Mouse (Mus musculus): ENCODE results near the gene Gja4.

Gene Gja4

DNA sequence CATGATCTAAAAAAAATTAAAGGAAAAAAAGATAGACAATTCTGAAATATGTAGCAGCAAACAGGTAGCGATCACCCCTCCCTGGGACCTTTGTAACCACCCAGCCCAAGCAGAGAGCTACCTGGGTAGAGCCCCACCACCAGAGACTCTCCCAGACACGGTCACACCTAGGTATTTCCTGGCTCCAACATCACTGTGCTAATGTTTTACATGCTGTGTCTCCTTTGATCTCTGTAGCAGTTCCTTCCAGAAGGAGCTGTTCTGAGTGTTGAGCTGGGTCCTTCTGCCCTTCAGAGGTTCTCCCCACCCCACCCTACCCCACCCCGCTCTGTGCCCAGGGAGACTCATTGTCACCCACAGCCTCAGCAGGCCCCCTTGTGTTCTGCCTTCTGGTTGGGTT lies 9.8 kb upstream of the Gja4 start:
- DNase-seq = no peak

DNA sequence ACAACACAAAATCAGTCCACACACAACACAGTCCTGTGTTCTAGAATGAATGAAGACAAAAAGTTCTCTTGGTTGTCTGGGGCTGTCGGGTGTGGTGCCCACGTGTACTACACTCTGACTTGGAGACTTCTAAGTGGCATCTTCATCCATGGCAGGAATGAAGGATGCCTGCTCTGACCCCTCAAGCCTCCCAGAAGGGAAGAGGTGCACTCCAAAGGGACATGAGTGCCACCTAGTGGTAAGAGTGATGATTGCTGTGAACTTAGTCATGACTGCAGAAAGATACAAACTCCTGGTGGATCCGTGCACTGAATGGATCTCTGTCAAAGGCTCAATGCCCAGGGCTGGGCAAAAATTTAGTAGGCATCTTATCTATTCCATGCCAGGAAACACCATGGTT lies 5.8 kb upstream of the Gja4 start:
- peak; percentile 39 for DNase-seq

DNA sequence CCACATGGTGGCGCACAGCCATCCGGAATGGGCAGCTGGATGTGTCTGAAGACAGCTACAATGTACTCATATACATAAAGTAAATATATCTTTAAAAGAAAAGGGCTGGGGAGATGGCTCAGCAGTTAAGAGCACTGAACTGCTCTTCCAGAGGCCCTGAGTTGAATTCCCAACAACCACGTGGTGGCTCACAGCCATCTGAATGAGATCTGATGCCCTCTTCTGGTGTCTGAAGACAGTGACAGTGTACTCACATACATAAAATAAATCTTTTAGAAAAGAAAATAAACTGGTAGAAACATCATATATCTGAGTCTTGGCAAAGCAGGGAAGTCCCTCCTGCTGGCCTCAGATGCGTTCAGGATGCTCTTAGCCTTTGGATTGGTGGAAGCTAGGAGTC lies 3.3 kb upstream of the Gja4 start:
- DNase-seq = no peak

DNA sequence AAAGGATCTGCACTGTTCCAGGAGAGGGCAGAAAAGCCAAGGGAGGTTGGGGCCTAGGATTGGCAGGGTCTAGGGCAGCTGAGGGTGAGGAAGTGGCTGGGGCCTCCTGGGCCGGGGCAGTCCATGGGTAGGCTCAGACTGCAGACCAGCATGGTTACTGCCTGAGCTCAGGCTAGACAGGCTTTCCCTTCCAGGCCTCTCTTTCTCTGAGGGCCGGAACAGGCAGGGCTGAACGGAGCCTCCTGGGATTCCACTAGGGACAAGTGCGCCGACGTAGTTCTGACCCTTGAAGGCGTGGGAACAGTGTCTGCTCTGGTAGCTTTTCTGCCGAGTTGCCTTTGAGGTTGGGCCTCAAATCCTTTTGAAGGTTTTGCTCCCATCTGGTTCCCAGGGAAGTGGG lies 1.9 kb upstream of the Gja4 start:
- no peak for DNase-seq

DNA sequence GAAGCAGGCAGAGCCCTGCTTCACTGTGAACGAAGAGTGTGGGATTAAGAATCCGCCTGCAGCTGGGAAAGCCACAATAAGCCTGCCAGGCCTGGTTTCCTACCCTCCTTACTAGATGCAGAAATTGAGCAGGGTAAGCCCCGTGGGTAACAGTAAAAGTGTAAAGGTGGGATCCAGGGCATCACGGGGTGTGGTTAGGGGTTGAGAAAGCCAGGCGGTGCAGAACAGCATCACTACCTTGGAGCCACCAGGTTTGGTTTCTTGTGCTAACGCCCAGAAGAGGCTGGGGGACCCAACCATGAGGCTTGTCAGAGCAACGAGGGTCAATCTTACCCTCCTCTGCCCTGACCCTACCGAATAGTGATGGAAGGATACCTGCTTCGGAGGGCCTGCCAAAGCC lies 746 bp upstream of the Gja4 start:
- no peak for DNase-seq

DNA sequence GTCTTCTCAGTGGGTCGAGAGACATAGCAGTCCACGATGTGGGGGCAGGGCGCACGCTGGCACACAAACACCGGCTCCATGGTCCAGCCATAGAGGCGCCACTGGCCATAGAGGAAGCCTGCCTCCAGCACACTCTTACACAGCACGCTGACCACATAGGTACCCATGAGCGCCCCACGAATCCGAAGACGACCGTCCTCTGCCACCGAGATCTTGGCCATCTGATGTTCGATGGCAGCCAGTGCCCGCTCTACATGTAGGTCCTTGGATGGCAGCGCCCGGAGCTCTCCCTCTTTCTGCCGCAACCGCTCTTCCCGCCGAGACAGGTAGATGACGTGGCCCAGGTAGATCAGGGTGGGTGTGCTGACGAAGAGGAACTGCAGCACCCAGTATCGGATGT lies 1.5 kb downstream of the Gja4 start:
- DNase-seq = no peak

DNA sequence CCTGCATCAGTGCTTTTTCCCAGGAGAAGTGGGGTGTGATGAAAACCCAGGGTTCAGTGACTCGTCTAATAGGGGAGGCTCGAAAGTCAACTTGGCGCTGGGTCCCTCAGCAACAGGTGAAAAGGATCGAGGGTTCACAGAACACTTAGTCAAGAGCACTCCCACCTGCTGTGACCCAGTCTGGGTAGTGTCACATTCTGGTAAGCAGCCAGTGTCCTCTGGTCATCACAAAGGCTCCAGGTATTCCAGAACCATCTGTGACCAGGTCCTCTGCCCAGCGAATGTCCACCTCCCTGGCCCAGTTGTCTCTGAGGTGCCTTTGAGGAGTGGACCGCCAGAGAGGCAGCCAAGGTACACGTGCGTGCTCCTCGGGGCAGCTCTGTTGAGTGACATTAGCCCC lies 2.3 kb downstream of the Gja4 start:
- no peak for DNase-seq

DNA sequence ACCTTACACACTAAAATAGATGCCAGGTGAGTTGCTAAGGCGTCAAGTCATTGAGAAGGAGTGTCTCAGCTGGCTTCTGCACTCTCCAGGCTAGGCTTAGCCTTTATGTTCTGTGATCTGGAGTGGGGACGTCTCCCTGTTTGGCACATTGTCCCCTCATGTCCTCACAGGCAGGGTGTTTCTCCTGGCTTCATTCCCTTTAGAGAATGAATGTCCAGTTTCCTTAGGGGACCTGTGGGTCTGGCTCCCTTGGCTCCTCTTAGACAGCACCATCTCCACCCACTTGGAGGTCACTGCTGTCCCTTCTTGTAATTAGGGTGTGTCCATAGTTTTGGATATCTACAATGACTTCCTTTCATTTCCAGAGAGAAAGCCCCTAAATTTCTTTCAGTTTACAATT lies 6.9 kb downstream of the Gja4 start:
- no peak for DNase-seq

DNA sequence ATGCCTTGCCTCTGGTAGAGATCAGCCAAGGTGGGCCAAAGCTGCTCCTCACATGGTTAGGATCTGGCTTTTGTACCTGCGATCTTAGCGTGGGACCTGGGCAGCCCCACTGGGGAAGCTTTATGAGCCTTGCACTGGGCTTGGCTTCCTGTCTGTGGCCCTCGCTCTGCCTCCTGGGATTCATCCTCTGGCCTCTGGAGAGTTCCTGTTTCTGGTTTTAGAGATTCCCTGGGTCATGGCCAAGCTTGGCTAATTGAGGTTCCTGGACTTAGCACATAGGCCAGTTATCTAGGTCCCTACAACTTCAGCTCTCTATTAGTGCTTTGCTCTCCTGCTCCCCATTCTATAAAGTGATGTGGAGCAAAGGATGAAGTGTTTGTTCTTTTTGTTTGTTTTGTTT lies 10.0 kb downstream of the Gja4 start:
- no peak for DNase-seq

DNA sequence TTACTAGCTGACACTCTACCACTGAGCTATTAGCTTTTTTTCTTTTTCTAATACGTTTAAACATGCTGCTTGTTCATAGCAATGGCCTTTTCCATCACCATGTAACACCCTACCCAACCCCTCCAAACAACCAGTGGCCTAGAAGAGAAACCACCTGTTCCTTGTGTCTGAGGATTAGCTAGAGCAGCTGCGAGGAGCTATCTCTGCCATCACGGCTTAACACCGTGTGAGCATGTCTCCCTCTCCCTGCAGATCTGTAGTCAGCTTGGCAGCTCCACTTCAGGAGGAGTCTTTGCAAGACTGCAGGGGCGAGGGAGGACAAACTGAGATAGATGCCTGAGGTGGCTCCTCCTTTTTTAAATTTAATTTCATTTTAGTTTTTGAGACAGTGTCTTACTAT lies 13.3 kb downstream of the Gja4 start:
- DNase-seq = no peak

DNA sequence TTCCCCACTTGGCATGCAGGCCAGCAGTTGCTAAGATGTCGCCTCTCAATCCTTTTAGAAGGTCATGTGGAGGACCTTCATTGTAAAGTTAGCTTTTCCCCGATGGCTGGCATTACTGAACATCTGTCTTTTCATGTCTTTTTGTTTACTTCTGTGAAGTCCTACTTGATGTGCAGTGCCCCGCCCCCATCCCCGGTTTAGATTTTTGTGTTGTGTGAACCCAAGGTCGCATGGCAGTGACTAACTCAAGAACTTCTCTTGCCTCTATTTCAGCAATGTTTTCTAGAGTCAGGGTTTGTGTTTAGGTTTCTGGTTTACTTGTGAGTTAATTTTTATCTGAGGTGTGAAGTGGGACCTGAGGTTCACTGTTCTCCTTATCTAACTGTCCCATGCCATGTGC lies 21.2 kb downstream of the Gja4 start:
- DNase-seq = no peak

DNA sequence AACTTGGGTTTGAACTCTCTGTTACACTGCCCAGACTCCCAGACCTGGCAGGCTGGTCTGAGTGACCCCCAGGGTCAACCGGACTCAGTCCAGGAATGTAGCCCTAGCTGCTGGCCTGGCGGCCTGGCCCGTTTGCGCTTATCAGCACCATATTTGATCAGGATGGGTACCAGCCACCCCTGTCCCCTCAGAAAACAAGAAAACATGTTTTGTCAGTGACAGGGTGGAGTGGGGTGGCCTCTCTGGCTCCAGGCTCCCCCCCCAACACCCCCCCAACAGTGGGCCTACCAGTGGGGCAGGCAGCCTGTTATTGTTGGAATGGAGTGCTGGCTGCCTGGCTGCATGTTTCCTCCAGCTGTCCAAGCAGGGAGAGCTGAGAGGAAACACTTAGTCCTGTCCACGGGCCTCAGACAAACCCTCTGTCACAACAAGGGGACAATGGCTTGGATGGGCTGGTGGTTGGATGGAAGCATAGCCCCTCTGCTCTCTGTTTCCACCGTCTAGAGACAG lies 24.7 kb downstream of the Gja4 start:
- no peak for DNase-seq

DNA sequence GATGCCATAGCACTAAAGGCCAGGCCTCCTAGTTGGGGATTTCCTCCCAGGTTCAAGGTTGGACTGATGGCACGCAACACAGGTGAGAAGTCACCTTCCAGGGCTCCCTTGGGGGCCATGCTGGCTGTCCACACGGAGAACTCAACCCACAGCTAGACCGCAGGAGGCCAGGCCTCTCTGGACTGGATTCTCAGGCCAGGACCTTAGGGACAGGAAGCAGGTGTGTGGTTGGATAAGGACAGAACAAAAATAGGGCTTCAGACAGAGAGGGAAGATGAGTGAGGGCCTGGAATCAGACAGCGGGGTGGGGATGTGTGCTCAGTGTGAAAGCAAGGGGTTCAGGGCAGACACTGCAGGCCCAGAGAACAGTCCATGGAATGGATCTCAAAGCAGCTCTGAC lies 26.9 kb downstream of the Gja4 start:
- DNase-seq = no peak

DNA sequence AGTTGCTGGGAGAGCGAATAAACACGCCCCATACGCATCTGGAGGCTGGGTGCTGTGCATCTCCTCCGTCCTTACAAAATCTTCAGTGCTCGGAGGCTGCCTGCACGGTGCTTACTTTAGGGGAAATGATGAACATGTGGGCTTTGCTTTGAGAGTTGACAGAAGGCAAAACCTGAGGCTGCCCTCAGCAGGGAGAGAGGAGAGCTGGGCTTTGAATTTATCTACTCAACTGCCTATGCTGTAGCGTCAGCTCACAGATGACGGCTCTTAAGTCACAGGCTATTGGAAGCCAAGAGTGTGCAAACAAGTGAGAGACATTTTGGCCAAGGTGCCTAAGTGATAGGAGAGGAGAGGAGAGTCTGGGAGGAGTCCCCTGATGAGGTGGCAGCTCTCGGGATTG lies 34.6 kb downstream of the Gja4 start:
- DNase-seq = no peak

DNA sequence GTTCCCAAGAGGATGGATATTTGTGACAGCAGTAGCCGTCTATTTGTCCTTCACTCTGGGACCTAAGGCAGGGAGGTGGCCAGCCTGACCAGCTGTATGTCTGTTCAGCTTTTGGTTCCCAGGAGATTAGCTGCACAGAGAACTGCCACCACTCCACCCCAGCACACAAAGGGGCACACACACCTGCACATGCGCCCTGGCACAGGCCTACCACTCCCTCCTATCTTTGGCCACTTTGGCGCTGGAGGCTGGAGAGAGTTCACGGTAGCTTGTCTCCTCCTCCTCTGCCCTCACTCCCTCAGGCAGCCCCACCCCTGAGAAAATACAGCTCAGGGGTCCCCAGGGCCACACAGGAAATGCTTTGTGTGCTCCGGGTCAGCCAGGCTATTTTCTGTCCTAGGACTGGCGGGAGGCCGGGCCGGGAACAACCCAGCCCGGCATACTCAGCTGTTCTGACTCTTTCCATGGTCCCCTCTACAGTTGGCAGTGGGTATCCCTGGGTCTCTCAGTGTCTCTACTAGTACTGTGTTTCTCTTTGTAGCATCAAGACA lies 35.3 kb downstream of the Gja4 start:
- no peak for DNase-seq

DNA sequence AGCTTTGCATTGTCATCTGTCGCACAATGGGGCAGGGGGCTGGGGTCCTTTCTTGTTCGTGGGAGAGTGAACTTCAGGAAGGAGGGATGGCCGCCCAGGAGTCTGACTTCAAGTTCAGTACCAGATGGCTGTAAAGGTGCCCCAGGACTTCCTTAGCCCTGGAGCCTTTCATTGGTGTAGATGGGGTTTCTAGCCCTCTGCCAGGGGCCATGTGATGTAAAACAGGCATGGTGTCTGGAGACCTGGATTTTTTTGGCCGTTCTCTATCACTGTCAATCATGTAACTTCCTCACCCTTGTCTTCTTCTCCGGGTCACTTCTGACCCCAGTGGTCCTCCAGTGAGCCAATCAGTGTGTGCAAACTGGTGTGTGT lies 49.7 kb downstream of the Gja4 start:
- DNase-seq = no peak

DNA sequence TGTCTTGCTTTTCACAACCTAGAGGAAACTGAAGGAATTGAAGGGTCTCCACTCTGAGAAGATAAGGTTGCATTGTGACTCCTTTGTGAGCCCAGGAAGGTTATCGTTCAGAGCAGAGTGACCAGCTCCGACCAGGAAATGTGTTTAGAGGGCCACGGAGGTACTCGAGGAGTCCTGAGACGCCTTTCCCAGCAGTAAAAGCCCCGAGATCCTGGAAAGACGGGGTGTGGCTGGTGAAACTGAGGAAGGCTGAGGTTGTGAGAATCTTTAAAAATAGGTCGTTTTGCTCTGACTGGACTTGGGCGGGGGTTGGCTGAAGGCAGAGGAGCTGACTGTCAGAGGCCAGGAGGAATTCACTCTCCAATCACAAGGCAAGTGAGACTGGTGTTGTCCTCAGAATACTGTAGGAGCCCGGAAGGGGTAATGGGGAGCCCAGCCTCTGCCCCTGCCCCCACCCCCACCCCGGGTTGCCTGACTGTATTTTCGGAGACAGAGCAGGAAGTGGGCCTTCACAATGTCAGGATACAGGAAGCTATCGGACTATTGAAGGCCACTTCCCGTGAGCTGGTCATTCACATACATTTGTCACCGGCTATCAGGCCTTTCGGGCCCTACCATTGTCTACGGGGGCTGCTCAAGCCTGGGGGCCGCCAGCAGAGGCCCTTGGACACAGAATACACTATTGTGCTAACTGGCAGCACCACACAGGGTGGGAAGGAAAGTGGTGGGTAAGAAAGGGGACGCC lies 50.2 kb downstream of the Gja4 start:
- DNase-seq = no peak

DNA sequence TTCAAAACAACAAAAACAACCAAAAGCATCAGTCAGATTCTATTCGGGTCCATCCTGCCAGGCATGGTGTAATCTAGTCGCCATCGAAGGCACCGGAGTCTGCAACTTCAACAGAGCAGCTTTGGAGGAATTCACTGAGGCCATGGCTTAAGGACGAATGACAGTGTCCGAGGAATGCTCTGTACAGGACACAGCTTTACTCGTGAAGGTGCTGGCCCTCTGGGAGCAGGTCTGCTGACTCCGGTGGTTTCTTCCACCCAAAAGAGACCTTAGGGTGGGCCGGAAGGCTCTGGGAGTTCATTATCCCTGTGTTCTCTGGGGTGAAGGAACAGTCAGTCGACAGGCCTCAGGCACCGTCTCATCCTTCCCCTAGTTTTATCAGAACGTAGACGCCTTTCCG lies 52.2 kb downstream of the Gja4 start:
- no peak for DNase-seq
